Mouse (Mus musculus): Measurements from ENCODE around the gene Slc9a4.

GRCm38 (mm10) chr1:40537577-40537976 is 42.3 kb upstream of the Slc9a4 start:
- no peak for TF ChIP-seq POLR2A (IDR thresholded peaks at IDR 0.05; ENCODE audit: low read depth, low read length)
- TF ChIP-seq CTCF (IDR thresholded peaks at IDR 0.05; ENCODE audit: extremely low read depth, insufficient read length, insufficient replicate concordance, low read depth, low read length) = no peak

All from small intestine, adult 2 months (tissue).